Mouse (Mus musculus) right cerebral cortex, postnatal 36 days (tissue): ENCODE results near the gene Ugcg.

Experiments
- DNase-seq, 2 experiments: peaks; one replicate each; pipeline ENCODE4 v3.0.0; 2022; ENCODE audit warnings: low spot score in 2 of 2, mixed read lengths in 1 of 2

The Ugcg gene

GRCm38 (mm10) chr4:59224889-59225288 is 35.8 kb downstream of the Ugcg start:
- DNase-seq = no peak

DNA sequence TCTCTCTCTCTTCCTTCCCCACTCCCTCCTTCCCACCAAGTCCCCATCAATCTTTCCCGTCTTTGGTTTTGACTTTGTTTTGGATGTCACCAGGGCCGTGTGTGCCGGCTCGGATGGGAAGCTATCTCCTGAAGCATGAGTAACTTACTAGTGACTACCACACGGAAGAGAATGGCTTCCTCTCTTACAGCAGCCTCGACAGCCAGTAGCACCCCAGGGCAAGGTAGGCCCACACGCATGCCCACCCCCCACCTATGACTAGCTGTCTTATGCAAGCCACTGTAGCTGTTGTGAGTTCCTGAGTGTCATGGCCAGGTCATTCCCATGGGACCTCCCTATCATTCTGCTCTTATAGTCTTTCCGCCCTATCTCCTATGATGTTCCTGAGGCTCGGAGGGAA is 38.0 kb downstream of the Ugcg start:
- no peak for DNase-seq

- no peak for DNase-seq
Measured at GRCm38 (mm10) chr4:59228951-59229350, 39.9 kb downstream of the Ugcg start.

DNA sequence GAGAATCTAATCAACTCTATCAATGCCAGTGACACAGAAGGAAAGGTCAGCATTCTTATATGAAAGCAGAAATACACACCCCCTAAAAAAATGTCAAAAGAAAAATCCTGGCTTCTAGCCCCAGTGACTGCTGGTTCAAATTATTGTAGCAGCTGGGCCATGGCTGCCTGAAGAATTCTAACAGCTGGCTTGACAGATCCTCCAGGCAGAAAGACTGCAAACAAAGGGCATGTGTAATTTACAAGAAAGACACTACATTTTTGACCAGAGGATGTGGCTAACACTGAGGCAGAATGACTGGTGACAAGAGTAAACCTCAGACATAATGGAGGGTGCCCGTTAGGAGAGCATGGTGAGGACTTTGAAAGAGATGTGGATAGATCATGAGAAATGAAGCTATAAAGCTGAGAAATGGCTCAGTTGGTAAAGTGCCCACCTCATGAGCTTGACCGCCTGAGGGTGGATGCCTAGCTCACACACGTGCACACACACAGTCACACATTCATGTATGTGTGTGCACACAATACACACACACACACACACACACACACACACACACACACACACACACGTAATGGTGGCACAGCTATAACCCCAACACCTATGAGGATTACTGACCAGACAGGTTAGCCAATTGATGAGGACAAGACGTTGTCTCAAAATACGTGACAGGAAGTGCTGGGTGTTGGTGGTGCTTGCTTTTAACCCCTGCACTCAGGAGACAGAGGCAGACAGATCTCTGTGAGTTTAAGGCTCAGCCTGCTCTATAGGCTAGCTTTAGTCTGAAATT is 42.4 kb downstream of the Ugcg start:
- no peak for DNase-seq

- DNase-seq = no peak
Measured at GRCm38 (mm10) chr4:59234014-59234413, 45.0 kb downstream of the Ugcg start.

- no peak for DNase-seq
Measured at GRCm38 (mm10) chr4:59234451-59235216, 45.6 kb downstream of the Ugcg start.

GRCm38 (mm10) chr4:59236362-59236761 is 47.3 kb downstream of the Ugcg start:
- no peak for DNase-seq

DNA sequence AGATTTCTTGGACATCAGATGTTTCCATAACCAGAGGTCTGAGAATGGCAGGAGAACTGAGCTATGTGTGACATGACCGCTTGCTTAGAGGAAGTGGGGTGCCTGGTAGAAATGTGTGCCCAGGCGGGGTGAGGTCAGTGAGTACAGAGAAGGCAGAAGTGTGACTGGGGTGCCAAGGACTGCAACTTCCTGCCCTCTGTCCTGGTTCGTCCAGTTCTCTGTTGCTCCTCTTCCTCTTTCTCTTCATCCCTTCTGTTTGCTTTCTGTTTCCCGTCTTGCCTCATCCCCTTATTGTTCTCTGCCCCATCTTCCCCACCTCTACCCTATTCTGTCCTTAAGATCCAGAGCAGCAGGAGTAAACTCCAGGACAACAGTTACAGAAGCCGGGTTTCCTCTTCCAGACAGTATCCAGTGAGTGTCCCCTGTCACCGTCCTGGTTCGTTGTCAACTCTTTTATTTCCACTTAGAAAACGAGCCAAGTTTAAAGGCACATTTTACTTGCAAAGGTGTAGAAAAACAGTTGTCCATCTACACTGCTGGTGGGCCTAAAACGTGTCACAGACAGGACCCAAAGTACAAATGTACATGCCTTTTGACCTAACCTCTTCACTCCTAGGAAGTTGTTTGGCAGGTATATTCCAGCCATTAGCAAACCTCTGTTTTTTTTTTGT is 49.7 kb downstream of the Ugcg start:
- DNase-seq = peak; percentile 5 to 21

DNA sequence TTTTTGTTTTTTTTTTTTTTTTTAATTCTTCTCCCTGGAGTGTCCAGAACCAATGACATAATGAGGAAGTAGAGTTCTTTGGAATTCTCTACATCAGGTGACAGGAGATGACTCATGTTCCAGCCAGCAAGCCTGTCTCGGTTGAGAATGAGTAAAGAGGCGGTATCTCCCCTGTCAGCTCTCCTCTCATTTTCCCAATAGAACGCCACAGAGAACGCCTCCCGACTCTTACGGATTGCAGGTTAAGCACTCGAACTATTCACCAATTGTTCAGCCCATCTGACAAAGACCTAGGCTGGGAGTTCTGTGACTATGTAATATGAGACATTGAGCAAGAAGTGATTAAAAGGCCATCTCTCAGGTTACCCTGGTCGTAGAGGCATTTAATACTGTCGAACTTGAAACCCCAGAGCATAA is 50.3 kb downstream of the Ugcg start:
- no peak for DNase-seq

GRCm38 (mm10) chr4:59240160-59240559 is 51.1 kb downstream of the Ugcg start:
- DNase-seq = no peak

- no peak for DNase-seq
Measured at GRCm38 (mm10) chr4:59241096-59241495, 52.0 kb downstream of the Ugcg start.

GRCm38 (mm10) chr4:59242221-59242620 is 53.2 kb downstream of the Ugcg start:
- DNase-seq = no peak

- DNase-seq = no peak
Measured at GRCm38 (mm10) chr4:59243802-59244493, 54.9 kb downstream of the Ugcg start.

DNA sequence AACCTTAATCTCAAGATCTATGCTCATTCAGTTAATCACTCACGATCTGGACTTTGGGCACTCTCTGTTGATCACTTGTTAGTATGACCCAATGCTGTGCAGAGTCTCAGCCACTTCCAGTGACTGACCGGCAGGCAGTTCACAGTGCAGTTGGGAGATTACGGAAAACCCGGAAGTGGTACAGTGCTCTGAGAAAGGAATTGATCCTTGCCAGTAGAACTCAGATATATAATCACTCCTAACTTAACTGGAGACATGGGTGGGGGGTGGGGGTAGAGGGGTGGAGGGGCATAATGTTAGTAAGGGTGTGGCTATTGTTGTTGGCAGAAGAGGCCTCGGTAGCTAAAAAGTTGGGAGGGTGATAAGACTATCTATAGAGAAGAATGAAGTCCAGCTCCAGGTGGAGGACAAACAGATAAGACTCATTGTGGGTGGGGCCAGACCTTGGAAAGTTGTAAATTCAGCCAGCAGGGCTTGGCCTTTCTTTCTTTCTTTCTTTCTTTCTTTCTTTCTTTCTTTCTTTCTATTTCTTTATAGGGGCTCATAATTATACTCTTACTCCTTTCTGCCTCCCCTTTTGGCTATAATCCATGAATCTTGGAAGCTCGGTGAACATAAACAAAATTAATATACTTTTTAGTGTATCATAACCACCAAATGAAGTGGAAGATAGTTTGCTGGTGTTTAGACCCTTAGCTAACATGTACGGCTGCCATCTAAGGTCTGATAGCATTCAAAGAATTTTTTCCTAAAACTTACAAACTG is 55.9 kb downstream of the Ugcg start:
- DNase-seq = no peak

GRCm38 (mm10) chr4:59245776-59246175 is 56.7 kb downstream of the Ugcg start:
- no peak for DNase-seq

DNA sequence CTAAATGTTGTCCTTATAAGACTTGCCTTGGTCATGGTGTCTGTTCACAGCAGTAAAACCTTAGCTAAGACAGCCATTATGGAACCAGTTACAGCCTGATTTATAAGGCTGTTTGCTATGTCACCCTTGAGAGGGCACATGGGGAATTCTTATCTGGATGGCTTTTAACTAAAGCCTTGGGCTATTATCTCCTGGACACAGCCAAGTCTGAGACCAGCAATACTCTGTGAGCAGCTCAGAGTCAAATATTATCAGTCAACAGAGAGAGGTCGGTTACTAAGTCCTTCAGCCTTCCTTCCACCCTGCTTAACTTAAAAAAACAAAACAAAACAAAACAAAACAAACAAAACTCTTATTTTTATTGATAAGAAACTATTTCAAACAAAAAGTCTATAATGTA is 58.5 kb downstream of the Ugcg start:
- DNase-seq = no peak

DNA sequence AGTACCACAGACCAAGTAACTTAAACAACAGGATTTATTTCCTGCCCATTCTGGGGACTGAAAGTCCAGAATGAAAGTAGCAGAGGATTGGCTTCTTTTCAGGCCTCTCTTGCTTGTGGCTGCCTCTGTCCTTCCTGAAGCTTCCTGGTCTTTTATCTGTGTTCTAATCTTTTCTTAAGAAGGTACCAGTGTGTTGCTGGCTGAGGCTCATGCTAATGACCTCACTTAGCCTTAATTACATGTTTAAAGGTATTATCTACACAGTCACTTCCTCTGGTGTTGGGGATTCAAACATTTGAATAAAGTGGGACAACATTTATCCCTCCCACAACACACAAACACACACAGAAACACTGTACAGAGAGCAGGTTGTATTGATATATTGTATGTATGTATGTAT is 59.0 kb downstream of the Ugcg start:
- no peak for DNase-seq

DNA sequence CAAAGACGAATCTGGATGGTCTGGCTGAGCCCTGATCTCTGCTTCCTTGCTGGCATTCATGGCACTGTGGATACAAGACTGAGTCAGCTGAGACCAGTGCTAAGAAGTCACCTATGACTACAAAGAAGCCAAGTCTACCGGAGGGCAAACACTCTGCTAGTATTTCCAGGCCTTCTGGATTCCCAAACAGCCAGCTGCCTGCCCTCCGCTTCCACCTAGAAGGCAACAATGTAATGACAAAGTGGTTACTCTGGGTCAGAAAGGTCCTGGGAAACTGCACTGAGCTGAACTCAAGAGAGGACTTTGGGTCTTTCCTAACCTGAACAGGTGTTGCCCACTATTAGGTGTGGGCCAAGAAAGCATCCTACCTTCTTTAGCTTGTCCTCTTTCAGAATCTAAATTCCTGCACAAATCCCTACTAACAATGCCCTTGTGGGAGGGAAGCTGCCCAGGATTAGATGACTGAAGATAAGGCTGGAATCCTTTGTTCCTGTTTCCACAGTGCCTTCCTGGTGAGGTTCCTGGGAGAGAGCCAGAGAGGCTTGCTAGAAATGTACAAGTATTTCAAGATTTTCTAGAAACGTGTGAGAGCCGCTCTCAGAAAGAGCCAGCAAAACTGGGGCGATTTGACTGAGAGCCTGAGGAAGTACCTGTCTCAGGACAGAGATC is 63.5 kb downstream of the Ugcg start:
- no peak for DNase-seq

DNA sequence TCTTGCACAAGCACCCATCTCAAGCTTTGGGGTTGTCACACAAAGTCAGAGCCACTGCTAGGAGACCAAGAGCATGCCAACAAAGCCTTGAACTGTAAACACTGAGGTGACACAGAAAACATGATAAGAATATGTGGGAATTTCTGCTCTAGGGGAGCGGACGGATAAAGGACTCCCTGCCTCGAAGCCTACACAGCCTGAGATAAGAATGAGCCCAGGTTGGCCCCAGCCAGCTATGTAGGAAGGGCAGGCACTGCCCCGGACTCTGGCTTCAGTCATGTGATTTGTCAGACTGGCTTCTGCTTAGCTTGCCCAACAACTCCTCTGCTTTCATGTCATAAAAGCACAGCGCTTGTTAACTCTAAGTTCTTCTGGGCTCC is 64.0 kb downstream of the Ugcg start:
- DNase-seq = no peak

DNA sequence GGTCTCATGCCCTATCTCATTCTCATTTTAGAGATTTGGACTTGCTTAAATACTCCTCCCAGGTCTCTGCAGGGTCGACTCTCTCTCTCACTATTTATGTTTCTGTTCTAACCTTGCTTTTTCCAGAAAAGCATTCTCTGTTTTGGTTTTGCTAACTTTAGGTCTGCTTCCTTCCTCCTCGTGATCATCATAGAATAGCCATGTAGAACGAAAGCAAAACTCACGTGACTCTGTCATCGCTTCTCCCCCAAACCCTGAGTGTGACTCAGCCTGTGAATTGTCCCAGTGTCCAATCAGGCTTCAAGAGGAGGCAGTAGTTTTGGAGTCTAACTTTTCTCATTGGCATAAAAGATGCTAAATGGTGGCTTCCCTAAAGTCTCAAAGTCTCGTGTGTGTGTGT is 65.3 kb downstream of the Ugcg start:
- no peak for DNase-seq

DNA sequence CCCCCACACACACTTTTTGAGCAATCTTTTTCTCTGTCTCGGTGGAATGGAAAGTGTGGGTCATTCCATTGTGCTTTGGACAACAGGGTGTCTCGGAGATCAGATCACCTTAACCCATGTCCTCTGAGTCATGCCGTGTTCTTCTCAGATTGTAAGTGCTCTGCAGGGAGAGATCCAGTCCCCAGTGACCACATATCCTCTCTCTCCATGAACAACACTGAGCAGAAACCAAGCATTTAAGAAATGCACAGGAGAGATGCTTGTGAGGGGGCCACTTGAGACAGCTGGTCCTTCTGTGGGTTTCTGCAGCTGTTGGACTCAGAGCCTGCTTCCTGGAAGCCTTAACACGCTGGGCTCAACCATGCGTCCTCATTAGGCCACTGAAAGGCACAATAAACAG is 66.9 kb downstream of the Ugcg start:
- DNase-seq = no peak
